Mouse (Mus musculus): ENCODE measurements around the gene Gm17268.

DNA sequence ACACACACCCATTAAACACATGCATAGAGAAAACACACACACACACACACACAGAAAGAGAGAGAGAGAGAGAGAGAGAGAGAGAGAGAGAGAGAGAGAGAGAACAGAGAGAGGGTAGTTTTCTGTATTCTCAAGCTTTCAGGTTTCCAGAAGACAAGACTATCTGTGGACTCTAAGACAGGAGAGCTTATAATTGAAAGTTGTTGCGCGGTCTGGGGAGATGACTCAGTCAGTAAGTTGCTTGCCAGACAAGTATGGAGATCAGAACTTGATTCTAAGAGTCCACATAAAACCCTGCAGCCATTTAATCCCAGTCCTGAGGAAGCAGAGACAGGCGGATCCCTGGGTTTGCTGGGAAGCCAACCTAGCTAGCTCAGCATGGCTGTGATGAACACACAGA lies 39.7 kb downstream of the Gm17268 start:
- TF ChIP-seq MAFK (IDR thresholded peaks at IDR 0.05; ENCODE audit: insufficient read depth, low read depth, low read length) (no peak), HCFC1 (IDR thresholded peaks at IDR 0.05; ENCODE audit: borderline replicate concordance, insufficient read depth, low read length) (no peak), ZC3H11A (IDR thresholded peaks at IDR 0.05; ENCODE audit: borderline replicate concordance, low read depth, low read length) (no peak), ZNF384 (IDR thresholded peaks at IDR 0.05; ENCODE audit: low read depth, low read length) (no peak), CHD2 (IDR thresholded peaks at IDR 0.05; ENCODE audit: low read depth, low read length) (no peak)

Data from ES-E14 (cell line).